Mouse (Mus musculus): Measurements from ENCODE around the gene Lamb1. TPM values are rescaled to one million over a fixed set of nuclear protein-coding genes. Genes with fewer than 3 reads are reported as not detected.

Gene Lamb1
- polyA plus RNA-seq, 1 experiment: 8.4 TPM

DNA sequence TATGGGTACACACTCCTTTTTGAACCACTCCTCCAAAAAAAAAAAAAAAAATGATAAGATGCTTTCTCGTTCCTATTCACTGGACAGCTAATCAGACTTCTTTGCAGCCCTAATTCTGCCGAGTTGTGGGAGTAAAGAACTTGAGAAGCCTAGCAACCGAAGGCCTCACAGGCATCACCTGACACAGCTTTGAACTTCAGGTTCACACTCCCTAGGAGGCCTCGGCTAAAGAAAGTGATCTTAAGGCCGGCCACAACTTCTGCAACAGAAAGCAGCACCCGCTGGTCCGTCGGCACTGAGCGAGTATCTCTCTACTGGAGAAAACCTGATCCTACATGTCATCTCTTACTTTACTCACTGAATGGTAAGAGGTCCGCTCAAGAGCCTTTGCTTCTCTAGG, 16.4 kb upstream of the Lamb1 start:
- no peak for DNase-seq (ENCODE audit: extremely low spot score in 1 of 2, low spot score in 1 of 2)

DNA sequence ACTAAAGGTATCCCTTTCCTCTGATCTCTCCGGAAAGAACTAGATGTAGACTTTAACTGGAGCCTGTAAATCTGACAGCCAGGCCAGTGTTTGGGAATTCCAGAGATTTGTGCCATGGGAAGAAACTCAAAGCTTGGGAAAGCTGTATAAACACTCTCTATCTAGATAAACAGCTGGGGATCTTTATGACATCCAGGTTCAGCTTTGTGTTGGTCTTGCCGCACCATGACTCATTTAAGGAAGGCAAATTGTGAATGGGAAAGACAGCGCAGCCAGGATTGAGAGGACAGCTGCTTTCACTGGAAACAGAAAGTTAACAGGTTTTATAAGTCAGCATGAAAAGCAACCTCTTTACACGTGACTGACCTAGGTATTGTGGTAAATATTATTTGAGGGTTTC, 12.8 kb upstream of the Lamb1 start:
- DNase-seq (ENCODE audit: extremely low spot score in 1 of 2, low spot score in 1 of 2): no peak

DNA sequence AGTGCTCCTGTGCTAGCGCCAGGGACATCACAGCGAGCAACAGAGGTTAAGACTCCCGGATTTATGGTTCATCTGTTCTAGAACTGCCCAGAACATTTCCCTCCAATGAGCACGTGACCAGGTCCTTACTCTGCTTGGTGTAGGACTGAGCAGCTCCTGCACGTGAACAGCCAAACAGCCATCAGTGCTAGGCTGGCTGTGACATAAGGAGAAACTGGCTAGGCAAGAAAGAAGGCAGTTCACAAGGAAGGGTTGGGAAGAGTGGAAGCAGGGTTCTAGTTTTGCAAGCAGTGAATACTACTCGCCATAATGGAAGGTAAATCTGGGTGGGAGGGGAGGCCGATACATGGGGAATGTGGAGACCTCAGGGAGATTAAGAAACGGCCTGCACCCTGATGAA, 10.1 kb upstream of the Lamb1 start:
- DNase-seq (ENCODE audit: extremely low spot score in 1 of 2, low spot score in 1 of 2): no peak

DNA sequence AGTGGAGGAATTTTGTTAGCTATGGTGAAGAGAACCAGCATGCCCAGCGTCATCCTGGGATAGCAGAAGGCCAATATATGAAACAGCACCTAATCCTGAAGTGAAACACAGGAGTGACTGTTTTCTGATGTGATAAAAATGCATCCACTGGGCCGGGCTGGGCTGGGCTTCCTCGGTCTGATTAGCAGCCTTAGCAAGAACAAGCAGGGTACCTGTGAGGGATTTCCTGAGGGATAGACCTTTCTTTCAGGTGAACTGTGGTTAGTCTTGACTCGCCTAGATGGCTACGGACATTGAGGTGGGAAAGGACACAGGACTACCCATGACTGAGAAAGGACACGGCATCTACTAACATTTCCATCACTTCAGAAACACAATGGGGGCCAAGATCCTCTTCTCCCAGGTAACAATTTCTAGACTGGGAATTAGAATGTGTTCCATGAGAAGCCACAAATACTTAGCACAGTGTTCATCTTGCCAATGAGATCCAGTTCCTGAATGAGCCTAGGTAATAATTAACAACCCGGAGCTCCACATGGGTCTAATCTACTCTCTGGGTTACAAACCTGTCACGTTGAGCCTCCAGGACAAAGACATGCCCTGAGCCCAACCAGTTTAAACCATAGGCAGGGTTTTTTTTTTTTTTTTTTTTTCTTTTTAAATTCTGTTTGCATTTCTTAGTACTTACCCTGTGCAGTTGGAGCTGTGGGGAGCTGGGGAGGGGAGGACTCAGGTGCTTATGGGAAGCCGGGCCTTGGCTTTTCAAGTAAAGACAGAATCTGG, 8.7 kb upstream of the Lamb1 start:
- no peak for DNase-seq (ENCODE audit: extremely low spot score in 1 of 2, low spot score in 1 of 2)

DNA sequence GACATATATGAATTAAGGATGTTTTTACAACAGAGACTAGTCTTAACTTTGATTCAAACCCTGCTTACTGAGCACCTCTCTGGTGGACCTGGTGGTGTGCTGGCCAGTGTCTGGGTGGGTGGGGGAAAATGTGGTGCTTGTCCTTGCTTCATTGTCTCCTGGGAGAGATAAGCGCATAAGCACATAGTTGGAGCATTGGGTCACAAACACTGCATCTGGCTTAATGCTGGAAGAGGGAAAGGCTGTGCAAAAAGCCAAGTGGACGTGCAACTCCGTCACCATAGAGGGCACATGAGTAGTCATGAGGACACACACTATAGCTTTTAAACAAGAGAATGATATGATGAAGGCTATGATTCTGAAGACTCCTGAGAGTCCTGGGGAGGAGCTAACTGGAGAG, 3.2 kb upstream of the Lamb1 start:
- no peak for DNase-seq (ENCODE audit: extremely low spot score in 1 of 2, low spot score in 1 of 2)

DNA sequence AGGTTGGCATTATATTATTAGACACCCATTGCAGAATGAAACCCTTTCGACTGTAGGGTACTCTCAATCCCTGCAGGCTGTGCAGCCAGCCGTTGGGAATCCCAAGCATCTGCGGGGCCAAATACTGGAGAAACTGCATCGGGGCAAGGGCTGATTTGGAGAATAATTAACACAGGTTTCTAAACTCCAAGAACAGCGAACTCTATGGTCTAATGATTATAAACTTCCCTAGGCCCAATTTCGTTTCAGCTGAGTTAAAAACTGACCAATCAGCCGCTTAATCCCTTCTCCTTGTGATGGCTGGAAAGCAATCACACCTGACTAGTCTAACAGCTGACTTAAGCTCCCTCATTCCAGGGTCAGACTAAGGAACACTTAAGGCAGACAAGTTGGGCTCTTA, 1.1 kb upstream of the Lamb1 start:
- DNase-seq (ENCODE audit: extremely low spot score in 1 of 2, low spot score in 1 of 2): no peak

DNA sequence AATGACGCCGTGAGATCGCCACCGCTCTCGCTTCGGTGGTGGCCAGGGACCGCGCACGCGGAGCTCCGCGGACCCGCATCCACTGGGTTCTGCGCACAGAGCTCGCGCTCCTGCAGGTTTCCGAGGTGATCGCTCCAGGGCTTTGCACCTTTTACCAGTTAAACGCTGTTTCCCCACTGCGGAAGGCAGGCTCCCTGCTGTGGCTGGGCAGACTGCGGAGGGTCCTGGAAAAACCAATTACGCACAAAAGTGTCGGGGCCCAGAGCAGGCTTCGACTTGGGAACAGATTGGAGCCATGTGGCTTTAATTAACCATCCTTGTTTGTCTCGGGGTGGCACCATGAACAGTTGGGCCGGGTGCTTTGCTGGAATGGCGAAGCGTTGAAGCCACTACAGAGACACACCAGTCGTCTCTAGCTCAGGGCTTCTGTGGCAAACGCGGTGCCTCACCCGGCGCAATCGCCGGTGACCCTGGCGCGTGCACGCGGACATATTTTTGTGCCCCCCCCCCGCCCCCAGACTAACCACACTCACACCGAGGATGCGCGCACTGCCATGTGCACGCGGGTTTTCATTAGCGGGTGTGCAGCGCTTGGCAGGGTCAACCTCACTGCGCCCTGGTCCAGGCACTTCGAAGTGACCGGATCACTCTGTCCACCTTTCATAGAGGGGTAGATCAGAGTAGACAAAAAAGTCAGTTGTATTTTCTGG, 843 bp downstream of the Lamb1 start:
- peak in 1 of 2 experiments; percentile 25 for DNase-seq (ENCODE audit: extremely low spot score in 1 of 2, low spot score in 1 of 2)

DNA sequence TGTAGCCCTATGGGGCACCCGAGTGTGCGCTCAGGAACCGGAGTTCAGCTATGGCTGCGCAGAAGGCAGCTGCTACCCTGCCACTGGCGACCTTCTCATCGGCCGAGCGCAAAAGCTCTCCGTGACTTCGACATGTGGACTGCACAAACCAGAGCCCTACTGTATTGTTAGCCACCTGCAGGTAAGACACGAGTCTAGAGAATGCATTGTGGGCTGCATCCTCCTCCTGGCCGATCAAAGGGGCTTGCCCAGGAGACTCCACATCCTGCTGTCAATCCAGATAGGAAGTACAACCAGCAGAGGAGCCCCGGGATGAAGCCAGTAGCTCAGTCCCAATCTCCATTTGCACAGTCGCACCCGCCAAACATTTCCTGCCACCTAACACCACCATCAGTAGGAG, 1.7 kb downstream of the Lamb1 start:
- no peak for DNase-seq (ENCODE audit: extremely low spot score in 1 of 2, low spot score in 1 of 2)

DNA sequence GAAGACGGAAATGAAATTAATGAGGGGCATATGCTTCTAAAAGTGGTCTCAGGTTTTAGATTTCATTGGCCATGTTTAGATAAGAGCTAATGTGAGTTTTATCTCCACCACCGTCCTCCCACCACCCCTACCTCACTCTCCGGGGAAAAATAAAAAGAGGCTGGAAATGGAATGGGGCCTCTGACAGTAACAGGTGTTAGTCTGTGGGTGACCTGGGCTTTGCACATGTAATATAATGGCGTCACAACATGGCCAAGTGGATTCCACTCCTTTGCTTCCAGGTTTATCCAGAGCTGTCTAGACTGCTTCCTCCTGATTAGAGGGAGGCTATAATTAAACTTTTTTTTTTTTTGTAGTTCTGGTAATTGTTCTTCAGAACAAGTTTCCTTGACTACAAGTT, 2.3 kb downstream of the Lamb1 start:
- DNase-seq (ENCODE audit: extremely low spot score in 1 of 2, low spot score in 1 of 2): no peak

DNA sequence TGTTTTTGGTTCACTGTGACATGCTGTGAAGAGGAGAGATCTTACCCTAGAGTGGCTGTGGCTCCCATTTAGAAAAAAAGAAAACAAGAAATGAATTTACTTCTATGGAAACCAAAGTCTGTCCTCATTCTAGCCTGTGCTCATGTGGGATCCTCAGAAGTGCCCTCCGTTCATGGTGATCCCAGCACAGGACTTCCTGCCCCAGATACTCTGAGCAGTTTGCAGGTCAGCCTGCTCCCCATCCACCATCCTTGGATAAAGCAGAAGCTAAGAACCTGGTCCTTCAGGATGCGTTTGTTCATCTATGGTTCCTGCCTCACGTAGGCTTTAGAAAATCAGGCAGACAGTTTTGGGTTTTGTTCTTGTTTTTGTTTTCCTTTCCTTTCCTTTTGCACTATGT, 3.3 kb downstream of the Lamb1 start:
- no peak for DNase-seq (ENCODE audit: extremely low spot score in 1 of 2, low spot score in 1 of 2)

DNA sequence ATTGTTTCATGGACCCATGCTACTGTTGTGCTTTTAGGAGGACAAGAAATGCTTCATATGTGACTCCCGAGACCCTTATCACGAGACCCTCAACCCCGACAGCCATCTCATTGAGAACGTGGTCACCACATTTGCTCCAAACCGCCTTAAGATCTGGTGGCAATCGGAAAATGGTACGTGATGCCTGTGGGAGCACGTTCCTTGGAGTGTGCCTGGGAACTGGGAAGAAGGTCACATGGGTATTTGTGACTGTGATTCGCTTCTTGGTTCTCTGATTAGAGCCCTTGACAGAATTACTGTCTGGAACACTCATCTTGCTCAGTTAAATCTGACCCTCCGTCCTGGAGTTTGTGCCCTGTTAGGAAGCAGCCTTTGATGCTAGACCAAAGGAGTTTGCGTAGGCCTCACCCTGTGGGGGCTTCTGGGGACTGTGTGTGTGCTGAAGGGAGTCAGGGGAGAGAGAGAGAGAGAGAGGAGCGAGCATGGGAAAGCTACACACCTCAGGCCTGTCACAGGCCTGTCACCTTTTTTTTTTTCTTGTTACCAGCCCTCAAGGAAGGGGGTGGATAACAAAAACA, 4.1 kb downstream of the Lamb1 start:
- DNase-seq (ENCODE audit: extremely low spot score in 1 of 2, low spot score in 1 of 2): no peak

DNA sequence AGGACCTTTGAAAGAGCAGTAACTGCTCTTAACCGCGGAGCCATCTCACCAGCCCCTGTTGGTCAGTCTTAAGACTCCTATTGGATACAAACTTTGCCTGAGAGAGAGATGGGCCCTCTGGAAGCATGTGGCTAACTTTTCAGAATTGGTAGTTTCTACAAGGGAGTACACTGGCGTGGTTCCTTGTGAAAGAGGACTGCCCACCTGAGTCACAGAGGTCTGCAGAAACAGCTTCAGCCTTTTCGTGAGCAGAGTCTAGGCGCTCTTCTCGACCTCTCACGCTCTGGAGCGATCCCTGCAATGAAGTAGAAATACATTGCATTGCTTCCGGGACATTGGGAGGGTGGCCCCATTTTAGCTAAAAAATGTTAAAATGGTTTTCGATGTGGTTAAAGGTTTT, 5.3 kb downstream of the Lamb1 start:
- no peak for DNase-seq (ENCODE audit: extremely low spot score in 1 of 2, low spot score in 1 of 2)

DNA sequence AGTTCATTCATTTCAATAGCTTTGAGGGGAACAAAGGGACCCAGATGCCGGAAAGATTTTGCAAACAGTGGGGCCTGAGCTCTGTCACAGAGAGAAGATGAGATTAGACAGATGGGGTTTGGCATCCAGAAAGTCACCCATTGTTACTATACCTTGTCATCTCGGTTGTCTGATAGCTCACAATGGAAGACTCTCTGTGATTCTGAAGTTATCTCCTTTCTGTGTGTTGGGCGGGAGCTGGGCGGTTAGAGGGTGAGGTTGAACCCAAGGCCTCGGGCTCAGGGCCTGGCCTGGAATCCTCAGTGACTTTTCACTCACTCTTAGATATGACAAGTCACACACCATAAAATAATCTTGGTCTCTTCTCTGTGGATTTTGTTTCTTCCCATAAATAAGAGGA, 5.7 kb downstream of the Lamb1 start:
- DNase-seq (ENCODE audit: extremely low spot score in 1 of 2, low spot score in 1 of 2): no peak

DNA sequence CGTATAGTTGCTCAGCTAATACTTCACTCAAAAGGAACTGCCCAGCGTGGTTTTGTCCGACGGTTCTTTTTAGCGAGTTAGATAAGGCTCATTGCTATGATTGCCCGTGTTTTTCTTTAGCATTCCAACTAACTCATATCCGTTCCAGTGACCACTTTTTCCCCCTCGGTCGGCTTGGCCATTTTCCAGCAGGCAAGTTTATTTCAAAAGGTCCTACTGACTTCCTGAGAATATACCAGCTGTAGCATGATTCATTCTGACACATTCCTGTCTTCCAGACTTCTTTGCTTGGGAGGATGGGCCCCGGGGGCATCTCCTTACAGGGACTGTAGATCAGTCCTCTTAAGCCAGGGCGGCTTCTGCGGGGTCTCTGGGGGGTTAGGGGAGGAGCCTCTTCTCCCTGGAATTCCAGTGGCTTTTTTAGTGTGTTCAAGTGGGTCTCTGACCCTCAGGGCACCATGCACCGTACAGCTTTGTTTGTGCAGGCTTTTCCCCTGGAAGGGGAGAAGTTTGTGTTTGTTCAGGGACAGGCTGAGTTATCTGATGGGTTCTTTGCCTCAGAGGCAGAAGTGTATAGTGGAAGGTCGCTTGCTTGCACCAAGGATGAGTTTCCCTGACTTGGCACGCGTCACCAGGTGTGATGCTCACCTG, 6.5 kb downstream of the Lamb1 start:
- DNase-seq (ENCODE audit: extremely low spot score in 1 of 2, low spot score in 1 of 2): no peak

DNA sequence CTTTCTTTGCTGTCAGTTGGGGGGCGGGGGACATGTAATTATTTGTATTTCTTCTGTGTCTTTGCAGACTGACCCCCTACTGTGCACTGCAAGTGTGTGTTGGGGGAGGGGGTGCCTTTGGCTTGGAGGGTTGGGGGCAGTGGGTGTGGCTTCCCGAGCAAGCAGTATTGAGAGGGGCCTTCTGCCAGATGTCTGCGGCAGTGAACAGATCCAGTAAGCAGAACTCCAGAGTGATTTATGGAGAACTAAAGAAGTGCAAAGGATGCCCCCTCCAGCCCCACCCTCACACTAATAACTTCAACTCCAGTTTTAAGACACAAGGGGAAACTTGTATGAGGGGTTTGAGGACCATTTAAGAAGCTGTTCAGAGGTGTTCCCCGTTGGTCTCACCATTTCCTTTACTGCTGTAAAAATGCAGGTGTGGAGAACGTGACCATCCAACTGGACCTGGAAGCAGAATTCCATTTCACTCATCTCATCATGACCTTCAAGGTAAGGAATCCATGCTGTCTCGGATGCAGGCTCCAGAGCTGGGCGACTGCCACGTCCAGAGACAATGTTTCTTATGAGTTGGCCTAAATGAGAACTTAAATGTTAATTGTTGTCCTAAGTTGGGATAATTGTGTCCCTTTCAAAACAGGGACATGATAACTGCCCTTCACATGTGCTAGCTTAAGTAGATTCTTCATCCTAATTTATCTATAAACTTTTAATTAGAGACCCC, 7.1 kb downstream of the Lamb1 start:
- DNase-seq (ENCODE audit: extremely low spot score in 1 of 2, low spot score in 1 of 2): no peak

DNA sequence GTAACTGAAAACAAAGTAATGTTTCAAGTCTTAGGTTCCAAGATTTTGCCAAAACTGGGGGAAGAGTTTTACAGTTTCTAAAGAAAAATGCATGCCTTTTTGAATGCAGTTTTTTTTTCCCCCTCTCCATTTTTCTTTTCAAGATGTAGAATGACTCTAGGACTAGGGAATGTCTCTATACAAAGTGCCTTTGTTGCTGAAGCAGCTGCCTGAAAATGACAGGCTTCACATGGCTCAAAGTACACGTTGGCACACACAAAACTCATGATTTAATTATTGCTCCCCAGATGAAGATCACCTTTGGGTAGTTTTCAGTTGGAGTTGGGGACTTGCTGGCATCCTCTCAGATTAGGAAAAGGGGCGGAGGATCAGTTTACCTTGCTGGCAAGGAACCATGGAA, 7.8 kb downstream of the Lamb1 start:
- no peak for DNase-seq (ENCODE audit: extremely low spot score in 1 of 2, low spot score in 1 of 2)

DNA sequence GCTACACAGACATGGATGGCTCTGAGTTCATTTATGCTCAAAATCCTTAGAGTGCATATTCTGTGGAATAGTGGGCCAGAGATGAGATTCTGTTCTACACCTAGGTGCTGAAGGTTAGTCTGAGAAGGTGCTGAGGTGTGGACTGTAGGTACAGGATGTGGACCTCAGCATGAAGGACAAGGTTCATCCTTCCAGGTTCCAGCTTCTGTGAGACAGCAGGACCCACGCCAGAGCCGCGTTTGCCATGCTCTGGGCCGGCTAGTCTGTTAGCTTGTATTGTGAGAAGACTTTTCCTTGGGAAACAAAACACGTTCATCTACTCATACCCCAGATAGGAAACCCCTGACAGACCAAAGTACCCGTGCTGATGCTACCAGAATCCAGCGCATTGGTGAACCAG, 8.6 kb downstream of the Lamb1 start:
- DNase-seq (ENCODE audit: extremely low spot score in 1 of 2, low spot score in 1 of 2): no peak

DNA sequence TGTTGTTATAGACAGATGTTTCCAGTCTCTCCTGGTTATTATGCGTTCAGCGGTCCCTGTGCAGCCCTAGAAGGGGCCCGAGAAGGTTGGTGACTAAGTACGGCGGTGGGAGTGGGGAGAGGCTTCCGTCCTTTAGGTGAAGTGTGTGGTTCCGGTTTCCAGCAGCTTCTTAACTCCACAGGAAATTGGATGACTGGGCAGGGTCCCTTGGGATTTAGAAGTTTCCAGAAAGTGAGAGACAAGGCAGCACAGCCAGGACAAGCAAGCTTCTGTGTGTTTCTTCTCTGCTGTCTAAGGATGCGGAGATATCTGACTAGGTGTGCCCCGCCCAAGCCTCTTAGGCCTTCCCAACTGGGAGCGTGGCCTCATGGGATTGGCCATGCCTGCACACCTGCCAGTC, 10.4 kb downstream of the Lamb1 start:
- no peak for DNase-seq (ENCODE audit: extremely low spot score in 1 of 2, low spot score in 1 of 2)

DNA sequence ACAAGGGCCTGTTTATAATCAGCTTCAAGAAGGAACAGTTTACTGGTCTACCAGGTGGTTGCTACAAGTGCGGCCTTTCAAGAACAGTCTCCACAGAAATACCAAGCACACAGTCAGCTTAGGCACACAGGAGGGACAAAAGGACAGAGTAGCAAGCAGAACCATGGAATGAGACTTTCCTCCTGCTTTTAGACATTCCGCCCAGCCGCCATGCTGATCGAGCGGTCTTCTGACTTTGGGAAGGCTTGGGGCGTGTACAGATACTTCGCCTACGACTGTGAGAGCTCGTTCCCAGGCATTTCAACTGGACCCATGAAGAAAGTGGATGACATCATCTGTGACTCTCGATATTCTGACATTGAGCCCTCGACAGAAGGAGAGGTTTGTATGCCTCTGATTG, 13.2 kb downstream of the Lamb1 start:
- DNase-seq (ENCODE audit: extremely low spot score in 1 of 2, low spot score in 1 of 2): no peak

DNA sequence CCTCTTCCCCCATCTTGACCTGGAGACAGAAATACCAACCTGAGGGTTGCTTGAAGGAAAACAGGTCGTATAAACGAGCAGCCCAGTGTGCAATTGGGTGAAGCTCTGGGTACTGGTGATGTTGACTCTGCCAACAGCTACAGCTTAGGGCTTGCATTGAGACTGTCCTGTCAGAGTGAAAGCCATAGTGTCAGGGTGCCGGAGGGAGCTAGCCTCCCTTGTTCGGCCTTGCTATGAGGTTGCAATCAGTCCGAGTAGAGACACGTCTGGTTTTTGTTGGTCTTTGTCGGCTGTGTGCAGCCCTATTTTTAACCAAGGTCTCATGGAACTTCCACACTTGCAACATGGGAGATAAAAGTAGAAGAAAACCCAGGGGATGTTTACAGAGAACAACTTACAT, 15.3 kb downstream of the Lamb1 start:
- no peak for DNase-seq (ENCODE audit: extremely low spot score in 1 of 2, low spot score in 1 of 2)

DNA sequence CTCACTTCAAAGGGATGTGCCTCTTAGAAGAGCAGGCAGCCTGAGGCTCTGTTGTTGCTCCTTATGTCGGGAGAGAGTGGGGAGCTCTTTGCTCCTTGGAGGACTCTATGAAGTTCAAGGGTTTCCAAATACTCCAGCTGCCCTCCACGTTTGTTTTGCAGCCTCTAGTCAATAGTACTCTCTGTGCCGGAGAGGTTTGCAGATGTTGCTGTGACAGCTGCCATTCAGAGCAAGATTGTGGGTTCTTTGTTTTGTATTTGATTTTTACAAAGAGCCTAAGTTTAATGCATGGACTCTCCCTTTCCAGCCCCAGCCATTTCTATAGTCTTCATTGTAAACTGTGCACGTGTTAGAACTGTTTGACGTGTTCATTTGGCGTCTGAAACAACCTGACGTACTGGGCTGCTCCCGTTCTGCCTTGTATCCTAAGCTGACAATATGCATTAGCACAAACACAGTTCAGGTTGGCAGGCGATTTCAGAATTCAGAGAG, 16.1 kb downstream of the Lamb1 start:
- no peak for DNase-seq (ENCODE audit: extremely low spot score in 1 of 2, low spot score in 1 of 2)

Data from frontal cortex, adult 2 months (tissue).